Mouse (Mus musculus) liver, embryonic 14.5 days (tissue): ENCODE results near the gene Aatf. TPM values are rescaled to one million over a fixed set of nuclear protein-coding genes. Genes with fewer than 3 reads are reported as not detected.

Experiments
- ATAC-seq: fragments of 200-750 bp; cut with Nextera tagmentation; 2 replicates; pipeline ENCODE4 v1.8.0; 2017; ENCODE audit warnings: moderate number of reproducible peaks, mild to moderate bottlenecking, moderate library complexity; ENCODE audit not compliant: insufficient read depth
- DNase-seq, 3 experiments: peaks; one replicate each; pipeline ENCODE4 v3.0.0-alpha.2; 2012 to 2013; ENCODE audit warnings: low read depth in 3 of 3, low spot score in 3 of 3
- H3K27ac ChIP-seq: fragments of 300-500 bp; sonication (generic); 2 replicates; pipeline ENCODE4 v1.5.1; 2014; ENCODE audit warnings: moderate library complexity, mild to moderate bottlenecking, control low read depth, inconsistent platforms
- H3K27me3 ChIP-seq: fragments of 300-500 bp; sonication (generic); 2 replicates; pipeline ENCODE4 v1.6.1; 2014; ENCODE audit warnings: mild to moderate bottlenecking, low read length, moderate library complexity; ENCODE audit not compliant: control insufficient read depth, insufficient read depth
- H3K36me3 ChIP-seq: fragments of 300-500 bp; sonication (generic); replicated peaks from 2 replicates; pipeline ENCODE4 v1.6.1; 2014; ENCODE audit warnings: low read depth; ENCODE audit not compliant: control insufficient read depth, insufficient read depth
- H3K4me1 ChIP-seq, 2 experiments: fragments of 200-500 bp in 1 of 2; fragments of 300-500 bp in 1 of 2; sonication (generic) in 1 of 2; replicated peaks; 2 replicates each; pipeline ENCODE4 v1.6.1; 2012 to 2014; ENCODE audit warnings: antibody characterized with exemption in 1 of 2, inconsistent platforms in 1 of 2, low read length in 1 of 2; ENCODE audit not compliant: control insufficient read depth in 2 of 2, insufficient read depth in 2 of 2
- H3K4me2 ChIP-seq: fragments of 300-500 bp; sonication (generic); 2 replicates; pipeline ENCODE4 v1.6.1; 2014; ENCODE audit warnings: low read depth, mild to moderate bottlenecking, control low read depth, moderate library complexity
- H3K4me3 ChIP-seq, 2 experiments: fragments of 200-500 bp in 1 of 2; fragments of 300-500 bp in 1 of 2; sonication (generic) in 1 of 2; 2 replicates each; pipeline ENCODE4 v1.5.1; 2012 to 2014; ENCODE audit warnings: low read depth in 2 of 2, low read length in 2 of 2, mild to moderate bottlenecking in 2 of 2, control low read depth in 1 of 2, inconsistent platforms in 1 of 2, moderate library complexity in 1 of 2; ENCODE audit not compliant: insufficient read depth in 1 of 2
- H3K9ac ChIP-seq: fragments of 300-500 bp; sonication (generic); replicated peaks from 2 replicates; pipeline ENCODE4 v1.6.1; 2014; ENCODE audit warnings: mild to moderate bottlenecking, control low read depth, moderate library complexity
- H3K9me3 ChIP-seq: fragments of 300-500 bp; sonication (generic); 2 replicates; pipeline ENCODE4 v1.6.1; 2016; ENCODE audit warnings: low read length, mixed read lengths; ENCODE audit not compliant: control insufficient read depth
- CTCF ChIP-seq: IDR thresholded peaks from 2 replicates; pipeline ENCODE4 v1.5.1; 2016; ENCODE audit warnings: antibody characterized with exemption, low read depth, control low read depth
- EP300 ChIP-seq: IDR thresholded peaks from 2 replicates; pipeline ENCODE4 v1.6.1; 2016; ENCODE audit warnings: antibody characterized with exemption, low read depth
- WGBS: fragments of 180-500 bp; shearing (Covaris S2); extraction: QIAGEN DNeasy Blood & Tissue Kit; methylation state at CpG from one replicate; pipeline ENCODE4 v1.1.7; 2014; ENCODE audit not compliant: insufficient replicate concordance; 5-methylcytosine and 5-hydroxymethylcytosine counted together
- polyA plus RNA-seq, 2 experiments: library from polyadenylated mRNA; depleted of rRNA in 1 of 2; stranded (reverse) in 1 of 2; unstranded in 1 of 2; fragments of >200 nt; fragmentation: Nextera tagmentation in 1 of 2; extraction: Ambion mirVana in 1 of 2; gene quantifications; 2 replicates each; pipeline versions ENCODE4 v1.2.1 to v1.2.3; 2012 to 2014

Gene Aatf
- polyA plus RNA-seq, 2 experiments, result 6.3 to 20.3 TPM

DNA sequence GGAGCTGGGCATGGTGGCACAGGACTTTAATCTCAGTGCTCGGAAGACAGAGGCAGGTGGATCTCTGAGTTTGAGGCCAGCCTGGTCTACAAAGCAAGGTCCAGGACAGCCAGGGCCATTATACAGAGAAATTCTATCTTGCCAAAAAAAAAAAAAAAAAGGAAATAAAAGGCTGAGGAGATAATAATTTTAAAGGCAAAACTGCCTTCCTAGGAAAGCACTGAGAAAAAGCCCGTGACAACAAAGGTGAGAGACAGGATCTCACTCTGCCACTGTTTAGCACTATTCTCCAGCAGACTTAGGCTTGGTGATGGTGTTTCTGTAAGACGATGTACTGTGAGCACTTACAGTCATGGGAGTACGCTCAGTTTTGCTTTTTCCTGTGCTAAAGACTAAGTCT lies 37.3 kb downstream of the Aatf start:
- H3K4me1 ChIP-seq, result no peaks in the 10 kb centered on the region; a peak in 1 of 4 replicates
- WGBS, result 76% methylated on average over 4 of the region's 4 CpGs
- DNase-seq (no peak), ATAC-seq (no peak)
- H3K4me2 ChIP-seq, result no peak overlapping the region
- H3K27me3 ChIP-seq, result no peaks in the 10 kb centered on the region
- H3K36me3 ChIP-seq, result no peaks in the 10 kb centered on the region
- H3K27ac ChIP-seq, result no peak overlapping the region
- H3K9ac ChIP-seq, result no peak overlapping the region
- no peak overlapping the region for H3K4me3 ChIP-seq
- H3K9me3 ChIP-seq, result no peaks in the 10 kb centered on the region
- TF ChIP-seq CTCF (no peak), EP300 (no peak)

- DNase-seq (no peak), ATAC-seq (no peak)
- H3K9me3 ChIP-seq, result no peaks in the 10 kb centered on the region
- 56% methylated on average over 4 of the region's 4 CpGs for WGBS
- TF ChIP-seq EP300, result no peak
- TF ChIP-seq CTCF, result no peak
- no peaks in the 10 kb centered on the region for H3K4me1 ChIP-seq
- H3K4me2 ChIP-seq, result no peak overlapping the region
- H3K36me3 ChIP-seq, result peaks cover 9% of the 10 kb centered on the region; the same call in 1 of the 2 replicates
- H3K27me3 ChIP-seq, result no peaks in the 10 kb centered on the region
- no peak overlapping the region for H3K4me3 ChIP-seq
- no peak overlapping the region for H3K9ac ChIP-seq
- no peak overlapping the region for H3K27ac ChIP-seq
These were observed 40.1 kb downstream of the Aatf start for GRCm38 (mm10) chr11:84473093-84473667.

- H3K36me3 ChIP-seq, result 0 out of 2 replicates have a peak, but pooled peaks cover under 1% of the 10 kb centered on the region
- no peak for DNase-seq
- no peak overlapping the region for H3K4me2 ChIP-seq
- 78% methylated on average over 5 of the region's 5 CpGs for WGBS
- no peak overlapping the region for H3K4me3 ChIP-seq
- TF ChIP-seq CTCF (no peak), EP300 (no peak)
- no peak overlapping the region for H3K27ac ChIP-seq
- H3K9me3 ChIP-seq, result no peaks in the 10 kb centered on the region
- H3K27me3 ChIP-seq, result no peaks in the 10 kb centered on the region
- ATAC-seq, result no peak
- no peak overlapping the region for H3K9ac ChIP-seq
- H3K4me1 ChIP-seq, result no peaks in the 10 kb centered on the region
These were observed 48.8 kb downstream of the Aatf start for GRCm38 (mm10) chr11:84464571-84464970.

GRCm38 (mm10) chr11:84453901-84454300 lies 59.4 kb downstream of the Aatf start:
- WGBS, result 81% methylated on average over 7 of the region's 7 CpGs
- no peaks in the 10 kb centered on the region for H3K9me3 ChIP-seq
- H3K9ac ChIP-seq, result no peak overlapping the region
- no peak overlapping the region for H3K27ac ChIP-seq
- no peak for ATAC-seq
- H3K4me1 ChIP-seq, result no peaks in the 10 kb centered on the region
- no peaks in the 10 kb centered on the region; the same call in 1 of the 2 replicates for H3K36me3 ChIP-seq
- H3K4me3 ChIP-seq, result no peak overlapping the region
- no peaks in the 10 kb centered on the region for H3K27me3 ChIP-seq
- TF ChIP-seq CTCF (no peak), EP300 (no peak)
- no peak for DNase-seq
- H3K4me2 ChIP-seq, result no peak overlapping the region

DNA sequence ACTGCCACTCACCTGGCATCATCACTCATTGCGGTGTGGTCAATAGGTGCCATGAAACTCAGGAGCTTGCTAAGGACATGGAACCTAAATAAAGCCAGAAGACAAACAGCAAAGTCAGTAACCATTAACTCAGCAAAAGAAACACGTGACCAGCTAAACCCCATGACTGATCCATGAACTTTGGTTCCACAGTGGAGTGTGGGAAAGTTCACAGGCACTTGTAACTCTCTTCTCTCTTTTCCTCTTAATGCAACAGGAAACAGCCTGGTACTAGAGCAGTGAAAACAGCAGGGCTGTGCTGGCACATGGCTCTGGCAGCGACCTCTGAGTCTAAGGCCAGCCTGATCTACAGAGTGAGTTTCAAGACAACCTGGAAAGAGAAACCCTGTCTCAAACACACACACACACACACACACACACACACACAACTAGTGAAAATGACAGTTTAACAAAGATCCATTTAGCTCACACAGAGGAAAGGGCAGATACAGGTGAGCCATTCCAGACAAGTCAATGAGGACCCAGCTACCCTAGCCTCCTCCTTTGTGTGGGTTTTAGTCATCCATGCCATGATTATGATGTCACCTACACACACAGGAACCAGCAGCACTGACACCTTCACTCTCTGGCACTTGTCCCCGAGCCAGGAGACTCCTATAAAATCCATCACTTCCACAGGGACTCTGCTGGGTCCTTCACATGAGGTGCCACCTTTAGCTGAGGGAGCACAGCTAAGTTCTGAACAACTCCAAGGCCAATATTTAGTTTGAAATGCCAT lies 70.6 kb downstream of the Aatf start:
- Histone ChIP-seq H3K9me3 (no peaks in the 10 kb centered on the region), H3K27me3 (no peaks in the 10 kb centered on the region), H3K4me2 (no peak overlapping the region), H3K4me3 (no peak overlapping the region), H3K4me1 (peaks cover 0 to 2% of the 10 kb centered on the region in 2 experiments; a peak in 1 of 4 replicates), H3K36me3 (peaks cover 3% of the 10 kb centered on the region), H3K27ac (no peak overlapping the region), H3K9ac (no peak overlapping the region)
- ATAC-seq (peak; percentile 63; the same call in 1 of the 2 replicates), DNase-seq (peak; percentile 20 to 34 (median 23))
- 73% methylated on average over 4 of the region's 4 CpGs for WGBS
- TF ChIP-seq EP300, result no peak
- TF ChIP-seq CTCF, result no peak
